Mouse (Mus musculus): ENCODE measurements around the gene Bdh1. TPM values are rescaled to one million over a fixed set of nuclear protein-coding genes. Genes with fewer than 3 reads are reported as not detected.

Bdh1 gene
- total RNA-seq, 1 experiment, result 12.0 TPM

GRCm38 (mm10) chr16:31475123-31475968, 53.3 kb downstream of the Bdh1 start:
- no peaks in the 10 kb centered on the region for H3K4me1 ChIP-seq (ENCODE audit: control insufficient read depth in 2 of 2, insufficient read depth in 2 of 2, low read length in 2 of 2, poor library complexity in 1 of 2)
- H3K36me3 ChIP-seq (ENCODE audit: control insufficient read depth, insufficient read depth, low read length, poor library complexity, severe bottlenecking), result no peaks in the 10 kb centered on the region
- H3K9ac ChIP-seq (ENCODE audit: insufficient read depth, low read depth, low read length, poor library complexity, severe bottlenecking), result no peak overlapping the region
- H3K4me3 ChIP-seq (ENCODE audit: insufficient read depth in 1 of 2, low read depth in 1 of 2, low read length in 2 of 2, poor library complexity in 1 of 2, severe bottlenecking in 1 of 2), result no peak overlapping the region
- in situ Hi-C loops (cut with MboI; ENCODE audit: low sequenced_read_pairs in 2 of 2, unreplicated experiment in 2 of 2), result no loop called here
- DNase-seq (ENCODE audit: low read depth, low spot score), result no peak
- no peaks in the 10 kb centered on the region for H3K9me3 ChIP-seq (ENCODE audit: control insufficient read depth, insufficient read depth, low read depth, low read length)
- no peak overlapping the region for H3K27ac ChIP-seq (ENCODE audit: insufficient read depth, low read depth, low read length, poor library complexity, severe bottlenecking)
- TF ChIP-seq ZNF384 (IDR thresholded peaks at IDR 0.05; ENCODE audit: low read depth, low read length) (no peak), ZC3H11A (IDR thresholded peaks at IDR 0.05; ENCODE audit: borderline replicate concordance, low read depth, low read length) (no peak), HCFC1 (IDR thresholded peaks at IDR 0.05; ENCODE audit: borderline replicate concordance, insufficient read depth, low read length) (no peak), CHD2 (IDR thresholded peaks at IDR 0.05; ENCODE audit: low read depth, low read length) (no peak), MAFK (IDR thresholded peaks at IDR 0.05; ENCODE audit: insufficient read depth, low read depth, low read length) (no peak)

DNA sequence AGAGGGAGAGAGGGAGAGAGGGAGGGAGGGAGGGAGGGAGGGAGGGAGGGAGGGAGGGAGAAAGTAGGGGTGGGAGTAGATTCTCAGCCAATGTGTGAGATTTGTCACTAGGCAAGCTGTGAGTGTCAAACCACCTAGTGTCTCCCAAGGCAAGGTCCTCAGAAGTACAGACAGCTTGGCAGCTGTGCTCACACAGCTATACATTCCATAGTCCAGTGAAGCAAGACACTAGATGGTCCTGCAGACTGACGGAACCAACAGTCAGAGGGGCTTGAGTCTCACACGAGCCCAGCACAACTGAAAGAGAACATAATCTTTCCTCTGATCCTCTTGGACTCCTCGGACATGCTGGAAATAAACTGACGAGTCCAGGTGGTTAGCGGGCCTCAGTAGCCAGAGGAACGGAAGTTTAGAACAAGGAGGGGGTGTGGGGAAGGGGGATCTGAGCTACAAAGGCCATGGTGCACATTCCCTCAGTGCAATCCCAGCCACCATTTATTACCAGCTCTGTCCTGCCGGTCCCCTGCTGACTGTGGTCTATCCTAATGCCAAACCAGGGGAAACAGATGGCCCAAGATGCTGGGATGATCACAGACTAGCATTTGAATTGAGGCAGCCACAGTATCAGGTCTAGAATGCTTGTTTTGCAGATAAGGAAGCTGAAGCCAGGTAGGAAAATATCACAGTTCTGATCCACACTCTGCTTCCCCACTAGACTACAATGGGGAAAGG, 55.0 kb downstream of the Bdh1 start:
- no peaks in the 10 kb centered on the region for H3K4me1 ChIP-seq (ENCODE audit: control insufficient read depth in 2 of 2, insufficient read depth in 2 of 2, low read length in 2 of 2, poor library complexity in 1 of 2)
- H3K36me3 ChIP-seq (ENCODE audit: control insufficient read depth, insufficient read depth, low read length, poor library complexity, severe bottlenecking), result no peaks in the 10 kb centered on the region
- H3K9ac ChIP-seq (ENCODE audit: insufficient read depth, low read depth, low read length, poor library complexity, severe bottlenecking), result no peak overlapping the region
- no peak for DNase-seq (ENCODE audit: low read depth, low spot score)
- H3K4me3 ChIP-seq (ENCODE audit: insufficient read depth in 1 of 2, low read depth in 1 of 2, low read length in 2 of 2, poor library complexity in 1 of 2, severe bottlenecking in 1 of 2), result no peak overlapping the region
- in situ Hi-C loops (cut with MboI; ENCODE audit: low sequenced_read_pairs in 2 of 2, unreplicated experiment in 2 of 2), result no loop called here
- no peaks in the 10 kb centered on the region for H3K9me3 ChIP-seq (ENCODE audit: control insufficient read depth, insufficient read depth, low read depth, low read length)
- H3K27ac ChIP-seq (ENCODE audit: insufficient read depth, low read depth, low read length, poor library complexity, severe bottlenecking), result no peak overlapping the region
- TF ChIP-seq HCFC1 (IDR thresholded peaks at IDR 0.05; ENCODE audit: borderline replicate concordance, insufficient read depth, low read length) (no peak), MAFK (IDR thresholded peaks at IDR 0.05; ENCODE audit: insufficient read depth, low read depth, low read length) (no peak), ZNF384 (IDR thresholded peaks at IDR 0.05; ENCODE audit: low read depth, low read length) (no peak), CHD2 (IDR thresholded peaks at IDR 0.05; ENCODE audit: low read depth, low read length) (no peak), ZC3H11A (IDR thresholded peaks at IDR 0.05; ENCODE audit: borderline replicate concordance, low read depth, low read length) (no peak)

DNA sequence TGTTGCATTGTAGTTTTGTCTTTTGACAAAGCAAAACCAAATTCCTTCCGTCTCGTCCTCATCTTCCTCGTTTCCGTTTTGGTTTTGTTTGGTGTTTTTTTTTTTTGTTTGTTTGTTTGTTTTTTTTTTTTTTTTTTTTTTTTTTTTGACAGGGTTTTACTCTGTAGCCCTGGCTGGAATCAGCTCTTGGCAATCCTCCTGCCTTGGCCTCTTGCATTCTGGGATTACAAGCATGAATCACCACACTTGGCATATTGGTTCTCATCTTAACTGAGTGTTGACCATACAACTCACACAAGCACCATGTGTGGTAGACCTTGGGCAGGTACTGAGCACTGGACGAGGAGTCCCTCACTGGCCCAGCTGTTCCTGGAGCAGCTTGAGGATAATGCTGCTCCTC, 63.3 kb downstream of the Bdh1 start:
- Histone ChIP-seq H3K4me3 (ENCODE audit: insufficient read depth in 1 of 2, low read depth in 1 of 2, low read length in 2 of 2, poor library complexity in 1 of 2, severe bottlenecking in 1 of 2) (no peak overlapping the region), H3K9me3 (ENCODE audit: control insufficient read depth, insufficient read depth, low read depth, low read length) (no peaks in the 10 kb centered on the region), H3K9ac (ENCODE audit: insufficient read depth, low read depth, low read length, poor library complexity, severe bottlenecking) (no peak overlapping the region), H3K4me1 (ENCODE audit: control insufficient read depth in 2 of 2, insufficient read depth in 2 of 2, low read length in 2 of 2, poor library complexity in 1 of 2) (peaks cover 7% of the 10 kb centered on the region in 2 experiments; a peak in 3 of 4 replicates), H3K36me3 (ENCODE audit: control insufficient read depth, insufficient read depth, low read length, poor library complexity, severe bottlenecking) (no peaks in the 10 kb centered on the region), H3K27ac (ENCODE audit: insufficient read depth, low read depth, low read length, poor library complexity, severe bottlenecking) (no peak overlapping the region)
- in situ Hi-C loops (cut with MboI; ENCODE audit: low sequenced_read_pairs in 2 of 2, unreplicated experiment in 2 of 2), result no loop called here
- no peak for TF ChIP-seq ZNF384 (IDR thresholded peaks at IDR 0.05; ENCODE audit: low read depth, low read length)
- TF ChIP-seq MAFK (IDR thresholded peaks at IDR 0.05; ENCODE audit: insufficient read depth, low read depth, low read length), result no peak
- TF ChIP-seq ZC3H11A (IDR thresholded peaks at IDR 0.05; ENCODE audit: borderline replicate concordance, low read depth, low read length), result no peak
- DNase-seq (ENCODE audit: low read depth, low spot score), result no peak

- Histone ChIP-seq H3K27ac (ENCODE audit: insufficient read depth, low read depth, low read length, poor library complexity, severe bottlenecking) (no peak overlapping the region), H3K9ac (ENCODE audit: insufficient read depth, low read depth, low read length, poor library complexity, severe bottlenecking) (no peak overlapping the region), H3K36me3 (ENCODE audit: control insufficient read depth, insufficient read depth, low read length, poor library complexity, severe bottlenecking) (no peaks in the 10 kb centered on the region), H3K4me3 (ENCODE audit: insufficient read depth in 1 of 2, low read depth in 1 of 2, low read length in 2 of 2, poor library complexity in 1 of 2, severe bottlenecking in 1 of 2) (no peak overlapping the region), H3K4me1 (ENCODE audit: control insufficient read depth in 2 of 2, insufficient read depth in 2 of 2, low read length in 2 of 2, poor library complexity in 1 of 2) (peaks cover 7% of the 10 kb centered on the region in 2 experiments; a peak in 3 of 4 replicates), H3K9me3 (ENCODE audit: control insufficient read depth, insufficient read depth, low read depth, low read length) (no peaks in the 10 kb centered on the region)
- TF ChIP-seq ZNF384 (IDR thresholded peaks at IDR 0.05; ENCODE audit: low read depth, low read length) (no peak), HCFC1 (IDR thresholded peaks at IDR 0.05; ENCODE audit: borderline replicate concordance, insufficient read depth, low read length) (no peak), MAFK (IDR thresholded peaks at IDR 0.05; ENCODE audit: insufficient read depth, low read depth, low read length) (no peak), CHD2 (IDR thresholded peaks at IDR 0.05; ENCODE audit: low read depth, low read length) (no peak), ZC3H11A (IDR thresholded peaks at IDR 0.05; ENCODE audit: borderline replicate concordance, low read depth, low read length) (no peak)
- no peak for DNase-seq (ENCODE audit: low read depth, low spot score)
- in situ Hi-C loops (cut with MboI; ENCODE audit: low sequenced_read_pairs in 2 of 2, unreplicated experiment in 2 of 2), result no loop called here
Measured at GRCm38 (mm10) chr16:31487266-31487665, 65.2 kb downstream of the Bdh1 start.
